Mouse (Mus musculus) intestine, postnatal 0 days (tissue): Measurements from ENCODE around the gene Ccdc63. TPM values are rescaled to one million over a fixed set of nuclear protein-coding genes. Genes with fewer than 3 reads are reported as not detected.
A peak's percentile ranks its signal among the peaks of the same experiment; 100 is the strongest.

ENCODE experiments used
- ATAC-seq: fragments of 200-750 bp; cut with Nextera tagmentation; 2 replicates; pipeline ENCODE4 v1.8.0; 2017; ENCODE audit warnings: mild to moderate bottlenecking, moderate TSS enrichment, moderate library complexity
- H3K27ac ChIP-seq: fragments of 300-500 bp; sonication (generic); 2 replicates; pipeline ENCODE4 v1.5.1; 2014; ENCODE audit warnings: mild to moderate bottlenecking, low read depth, low read length, moderate library complexity
- H3K27me3 ChIP-seq: fragments of 300-500 bp; sonication (generic); replicated peaks from 2 replicates; pipeline ENCODE4 v1.6.1; 2014; ENCODE audit warnings: low read length, mixed read lengths; ENCODE audit not compliant: control insufficient read depth, insufficient read depth
- H3K36me3 ChIP-seq: fragments of 300-500 bp; sonication (generic); 2 replicates; pipeline ENCODE4 v1.6.1; 2014; ENCODE audit warnings: mild to moderate bottlenecking, moderate library complexity; ENCODE audit not compliant: control insufficient read depth, insufficient read depth
- H3K4me1 ChIP-seq: fragments of 300-500 bp; sonication (generic); replicated peaks from 2 replicates; pipeline ENCODE4 v1.6.1; 2014; ENCODE audit warnings: antibody characterized with exemption, low read length, mixed read lengths; ENCODE audit not compliant: control insufficient read depth, insufficient read depth
- H3K4me2 ChIP-seq: fragments of 300-500 bp; sonication (generic); replicated peaks from 2 replicates; pipeline ENCODE4 v1.6.1; 2014; ENCODE audit warnings: low read depth, mild to moderate bottlenecking, moderate library complexity
- H3K4me3 ChIP-seq: fragments of 300-500 bp; sonication (generic); 2 replicates; pipeline ENCODE4 v1.5.1; 2014; ENCODE audit warnings: low read depth, low read length
- H3K9ac ChIP-seq: fragments of 300-500 bp; sonication (generic); 2 replicates; pipeline ENCODE4 v1.6.1; 2014; ENCODE audit warnings: mild to moderate bottlenecking, low read depth, low read length
- H3K9me3 ChIP-seq: fragments of 300-500 bp; sonication (generic); 2 replicates; pipeline ENCODE4 v1.6.1; 2016; ENCODE audit warnings: mixed run types; ENCODE audit not compliant: control insufficient read depth
- CTCF ChIP-seq: sonication (generic); IDR thresholded peaks from 2 replicates; pipeline ENCODE4 v1.5.1; 2016; ENCODE audit warnings: low read depth, mild to moderate bottlenecking, control low read depth, antibody characterized with exemption, moderate library complexity
- WGBS: fragments of 180-500 bp; shearing (Covaris S2); extraction: QIAGEN DNeasy Blood & Tissue Kit; methylation state at CpG from one replicate; pipeline ENCODE4 v1.1.7; 2014; 5-methylcytosine and 5-hydroxymethylcytosine counted together
- polyA plus RNA-seq: library from polyadenylated mRNA; unstranded; fragments of >200 nt; fragmentation: Nextera tagmentation; extraction: Ambion mirVana; gene quantifications from 2 replicates; pipeline ENCODE4 v1.2.1, GENCODE M21; 2015

Ccdc63 gene
- polyA plus RNA-seq, 1 experiment from 2014 or later = not detected

DNA sequence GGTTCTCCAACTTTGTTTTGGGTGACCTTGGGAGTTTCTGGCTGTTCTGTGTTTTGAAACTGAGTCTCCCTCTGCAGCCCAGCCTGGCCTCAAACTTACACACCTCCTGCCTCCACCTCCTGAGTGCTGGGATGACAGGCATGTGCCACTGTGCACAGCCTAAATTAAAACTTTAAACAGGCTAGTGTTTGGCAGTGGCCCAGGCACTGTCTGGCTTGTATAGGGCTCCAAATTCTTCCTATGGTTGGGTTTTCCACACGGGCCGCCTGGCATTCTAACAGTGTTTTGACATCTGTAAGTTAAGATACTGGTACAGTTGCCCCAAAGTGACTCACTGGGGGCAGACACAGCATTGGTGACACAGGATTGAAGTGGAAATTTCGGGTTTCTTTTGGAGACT, 54.5 kb downstream of the Ccdc63 start:
- no peak overlapping the region for H3K4me3 ChIP-seq
- TF ChIP-seq CTCF = no peak
- no peak overlapping the region for H3K27ac ChIP-seq
- no peak overlapping the region for H3K4me2 ChIP-seq
- ATAC-seq = no peak
- WGBS = 62% methylated on average over 3 of the region's 3 CpGs
- no peaks in the 10 kb centered on the region for H3K36me3 ChIP-seq
- H3K9ac ChIP-seq = no peak overlapping the region
- no peaks in the 10 kb centered on the region for H3K27me3 ChIP-seq
- no peaks in the 10 kb centered on the region for H3K9me3 ChIP-seq
- H3K4me1 ChIP-seq = no peaks in the 10 kb centered on the region

DNA sequence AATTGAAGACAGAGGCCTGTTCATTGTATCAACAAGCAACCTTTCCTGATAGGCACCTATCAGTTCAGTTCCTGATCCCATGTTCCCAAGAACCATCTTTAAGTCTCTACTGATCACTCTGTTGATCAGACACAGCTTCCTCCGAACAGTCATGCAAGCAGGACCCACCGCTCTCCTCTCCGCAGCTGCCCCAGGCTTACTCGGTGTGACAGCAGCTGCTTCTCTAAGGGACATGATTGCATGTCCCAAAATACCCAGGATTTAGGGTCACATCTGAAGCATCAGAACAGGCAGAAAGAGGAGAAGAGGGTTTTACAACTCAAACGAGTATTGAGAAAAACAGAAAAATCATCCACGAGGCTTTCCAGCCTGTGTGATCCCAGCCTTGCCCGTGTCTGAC, 55.3 kb downstream of the Ccdc63 start:
- no peak for TF ChIP-seq CTCF
- Histone ChIP-seq H3K27ac (no peak overlapping the region), H3K9ac (no peak overlapping the region), H3K27me3 (no peaks in the 10 kb centered on the region), H3K4me2 (no peak overlapping the region), H3K36me3 (no peaks in the 10 kb centered on the region), H3K4me3 (no peak overlapping the region), H3K9me3 (no peaks in the 10 kb centered on the region), H3K4me1 (no peaks in the 10 kb centered on the region)
- ATAC-seq = no peak
- 77% methylated on average over 7 of the region's 7 CpGs for whole genome bisulfite sequencing

- Histone ChIP-seq H3K27me3 (no peaks in the 10 kb centered on the region), H3K9me3 (no peaks in the 10 kb centered on the region), H3K36me3 (no peaks in the 10 kb centered on the region), H3K4me3 (no peak overlapping the region), H3K4me1 (no peaks in the 10 kb centered on the region), H3K9ac (no peak overlapping the region), H3K27ac (no peak overlapping the region), H3K4me2 (no peak overlapping the region)
- 0 out of 2 replicates have a peak, but pooled peaks have one; percentile 31 for ATAC-seq
- WGBS = 47% methylated on average over 3 of the region's 3 CpGs
- TF ChIP-seq CTCF = no peak
These were observed 56.2 kb downstream of the Ccdc63 start for GRCm38 (mm10) chr5:122084470-122084869.

DNA sequence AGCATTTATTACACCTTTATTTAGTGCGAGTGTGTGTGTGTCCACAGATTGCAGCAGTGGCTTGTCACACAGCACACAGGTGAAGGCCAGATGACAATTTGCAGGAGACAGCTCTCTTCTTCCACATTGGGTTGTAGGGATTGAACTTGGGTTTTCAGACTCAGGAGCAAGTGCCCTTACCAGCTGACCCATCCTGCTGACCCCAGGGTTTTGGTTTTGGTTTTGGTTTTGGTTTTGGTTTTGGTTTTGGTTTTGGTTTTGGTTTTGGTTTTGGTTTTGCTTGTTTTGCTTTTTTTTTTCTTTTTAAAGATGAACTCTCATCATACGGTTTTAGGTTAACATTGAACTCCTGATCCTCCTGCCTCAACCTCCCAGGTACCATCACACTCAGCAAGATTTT, 57.3 kb downstream of the Ccdc63 start:
- Histone ChIP-seq H3K4me2 (no peak overlapping the region), H3K4me3 (no peak overlapping the region), H3K9ac (no peak overlapping the region), H3K27me3 (no peaks in the 10 kb centered on the region), H3K27ac (no peak overlapping the region), H3K9me3 (no peaks in the 10 kb centered on the region), H3K4me1 (no peaks in the 10 kb centered on the region), H3K36me3 (no peaks in the 10 kb centered on the region)
- 85% methylated on average over 2 of the region's 2 CpGs for WGBS
- TF ChIP-seq CTCF = no peak
- ATAC-seq = no peak

DNA sequence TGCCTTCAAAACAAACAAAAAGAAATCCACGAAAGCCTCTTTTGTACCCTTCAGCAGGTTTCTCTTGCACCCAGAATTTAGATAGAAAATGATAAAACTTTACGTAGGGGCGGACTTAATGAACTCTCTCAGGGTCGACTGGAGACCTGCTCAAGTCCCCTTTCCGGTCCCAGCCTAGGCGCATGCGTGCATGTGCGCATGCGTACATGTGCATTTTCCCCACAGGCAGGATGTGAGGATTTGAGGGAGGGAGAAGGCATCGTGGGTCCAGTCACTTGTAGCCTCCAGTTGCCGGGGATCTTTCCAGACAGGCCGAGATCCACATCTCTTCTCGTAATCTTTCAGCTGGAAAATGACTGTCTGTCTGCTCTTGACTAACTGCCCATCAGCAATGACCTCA, 59.2 kb downstream of the Ccdc63 start:
- Histone ChIP-seq H3K4me1 (no peaks in the 10 kb centered on the region), H3K4me2 (no peak overlapping the region), H3K27me3 (no peaks in the 10 kb centered on the region), H3K4me3 (no peak overlapping the region), H3K9me3 (no peaks in the 10 kb centered on the region), H3K36me3 (no peaks in the 10 kb centered on the region), H3K9ac (no peak overlapping the region), H3K27ac (no peak overlapping the region)
- WGBS = 88% methylated on average over 13 of the region's 13 CpGs
- no peak for ATAC-seq
- no peak for TF ChIP-seq CTCF

DNA sequence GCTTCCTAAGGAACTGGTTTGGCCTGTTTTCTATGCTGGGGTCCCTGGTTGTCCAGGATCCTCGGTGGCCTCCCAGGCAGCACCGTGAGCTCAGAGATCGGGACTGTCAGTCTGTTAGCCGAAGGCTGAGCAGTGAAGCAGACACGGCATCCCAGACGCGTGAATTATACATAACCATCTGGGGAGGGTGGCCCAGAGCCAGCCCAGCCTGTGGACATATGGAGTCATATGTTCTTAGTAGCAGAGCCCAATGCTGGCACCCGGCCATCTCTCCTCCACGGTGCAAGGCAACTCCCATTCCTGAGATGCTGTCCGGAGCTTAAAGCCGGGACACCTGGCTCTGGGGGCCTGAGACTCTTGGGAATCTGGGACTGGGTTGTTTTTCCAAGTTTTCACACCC, 59.7 kb downstream of the Ccdc63 start:
- TF ChIP-seq CTCF = no peak
- Histone ChIP-seq H3K4me1 (no peaks in the 10 kb centered on the region), H3K4me3 (no peak overlapping the region), H3K27me3 (no peaks in the 10 kb centered on the region), H3K9me3 (no peaks in the 10 kb centered on the region), H3K4me2 (no peak overlapping the region), H3K27ac (no peak overlapping the region), H3K36me3 (no peaks in the 10 kb centered on the region), H3K9ac (no peak overlapping the region)
- ATAC-seq = no peak
- 52% methylated on average over 11 of the region's 11 CpGs for WGBS

DNA sequence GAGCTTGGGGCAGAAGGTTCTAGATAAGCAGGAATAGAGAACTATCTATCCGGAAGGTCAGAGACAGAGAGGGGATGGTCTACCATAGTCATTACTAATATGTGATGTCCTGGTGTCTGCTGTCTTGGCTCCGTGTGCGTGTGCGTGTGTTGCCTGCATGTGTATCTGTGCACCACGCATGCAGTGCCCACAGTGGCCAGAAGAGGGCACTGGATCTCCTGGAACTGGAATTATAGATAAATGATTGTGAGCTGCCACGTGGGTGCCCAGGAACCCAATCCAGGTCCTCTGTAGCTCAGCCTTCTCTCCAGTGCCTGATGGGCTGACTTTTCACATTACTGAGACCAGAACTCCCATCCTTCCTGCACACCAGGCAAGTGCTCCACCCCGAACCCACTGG, 60.8 kb downstream of the Ccdc63 start:
- WGBS = 81% methylated on average over 7 of the region's 7 CpGs
- no peak overlapping the region for H3K4me3 ChIP-seq
- no peaks in the 10 kb centered on the region for H3K27me3 ChIP-seq
- no peak for ATAC-seq
- H3K4me1 ChIP-seq = no peaks in the 10 kb centered on the region
- H3K9ac ChIP-seq = no peak overlapping the region
- no peaks in the 10 kb centered on the region for H3K36me3 ChIP-seq
- peak; percentile 61 for TF ChIP-seq CTCF
- no peak overlapping the region for H3K4me2 ChIP-seq
- H3K9me3 ChIP-seq = no peaks in the 10 kb centered on the region
- no peak overlapping the region for H3K27ac ChIP-seq
